Mouse (Mus musculus) cortical plate, adult 2 months (tissue): ENCODE data around the gene Scgb1c1. TPM values are rescaled to one million over a fixed set of nuclear protein-coding genes. Genes with fewer than 3 reads are reported as not detected.
"Not testable (repeated sequence)": the region's sequence is repeated elsewhere in the genome, so short reads cannot be mapped to it uniquely, and the experiment has no call there.

ENCODE experiments used
- H3K27ac ChIP-seq: fragments of 200-500 bp; 2 replicates; pipeline ENCODE4 v1.5.1; 2012; ENCODE audit warnings: low read length, control low read depth, inconsistent platforms; ENCODE audit not compliant: insufficient read depth
- H3K4me1 ChIP-seq: fragments of 200-500 bp; 2 replicates; pipeline ENCODE4 v1.6.1; 2011; ENCODE audit warnings: low read length; ENCODE audit not compliant: control insufficient read depth, insufficient read depth
- H3K4me3 ChIP-seq: fragments of 200-500 bp; 2 replicates; pipeline ENCODE4 v1.5.1; 2011; ENCODE audit warnings: mild to moderate bottlenecking, low read length, control low read depth; ENCODE audit not compliant: insufficient read depth
- CTCF ChIP-seq: fragments of 200-500 bp; IDR thresholded peaks from 2 replicates; pipeline ENCODE4 v1.5.1; 2011; ENCODE audit warnings: mild to moderate bottlenecking, control low read depth, low read length; ENCODE audit not compliant: insufficient read depth; ENCODE audit errors: extremely low read depth
- POLR2A ChIP-seq: fragments of 200-500 bp; IDR thresholded peaks from 2 replicates; pipeline ENCODE4 v1.6.1; 2011; ENCODE audit warnings: mild to moderate bottlenecking, low read length, control low read depth; ENCODE audit not compliant: insufficient read depth; ENCODE audit errors: extremely low read depth
- polyA plus RNA-seq: library from polyadenylated mRNA; depleted of rRNA; stranded (reverse); fragments of >200 nt; gene quantifications from 2 replicates; pipeline ENCODE4 v1.2.3, GENCODE M21; 2012; rRNA removed

The Scgb1c1 gene
- polyA plus RNA-seq, 1 experiment: not detected

DNA sequence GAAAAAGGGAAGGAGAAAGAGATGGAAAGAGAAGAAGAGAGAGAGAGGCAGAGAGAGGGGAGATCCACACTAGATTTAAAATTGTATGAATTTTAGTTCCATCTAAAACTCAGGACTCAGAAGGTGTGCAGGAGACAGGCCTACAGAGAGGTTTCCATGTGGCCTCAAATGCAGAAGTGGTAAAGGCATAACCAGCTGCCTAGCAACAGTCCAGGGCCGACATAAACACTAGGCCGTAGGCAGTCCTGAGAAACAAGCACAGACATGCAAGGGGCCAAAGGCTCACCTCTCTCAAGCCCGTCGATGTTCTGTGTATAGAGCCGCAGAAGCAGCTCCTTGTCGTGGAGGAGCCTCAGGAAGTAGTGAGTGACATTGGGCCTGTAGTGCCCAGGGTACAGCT, 32.0 kb downstream of the Scgb1c1 start:
- no peak overlapping the region for H3K4me3 ChIP-seq
- no peak overlapping the region for H3K27ac ChIP-seq
- TF ChIP-seq CTCF: no peak
- TF ChIP-seq POLR2A: no peak
- no peaks in the 10 kb centered on the region for H3K4me1 ChIP-seq

DNA sequence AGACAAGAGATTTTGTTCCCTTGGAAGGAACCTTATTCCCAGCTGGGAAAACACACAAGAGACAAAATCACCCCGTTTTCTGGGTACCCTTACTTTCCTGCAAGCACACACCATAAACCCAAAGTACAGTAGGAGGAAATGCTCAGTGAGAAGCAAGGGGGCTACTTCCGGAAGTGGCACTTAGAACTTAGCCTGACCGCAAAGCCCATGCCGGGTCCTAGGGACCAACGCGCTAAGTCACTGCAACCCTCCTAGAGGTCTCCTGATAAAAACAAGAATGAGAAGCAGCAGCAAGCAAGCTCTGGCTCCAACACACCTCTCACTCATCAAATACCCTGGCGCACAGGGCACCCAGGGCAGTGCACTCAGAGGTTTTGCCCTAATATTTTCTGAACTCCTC, 34.0 kb downstream of the Scgb1c1 start:
- TF ChIP-seq CTCF (no peak), POLR2A (no peak)
- Histone ChIP-seq H3K4me3 (no peak overlapping the region), H3K27ac (no peak overlapping the region)

DNA sequence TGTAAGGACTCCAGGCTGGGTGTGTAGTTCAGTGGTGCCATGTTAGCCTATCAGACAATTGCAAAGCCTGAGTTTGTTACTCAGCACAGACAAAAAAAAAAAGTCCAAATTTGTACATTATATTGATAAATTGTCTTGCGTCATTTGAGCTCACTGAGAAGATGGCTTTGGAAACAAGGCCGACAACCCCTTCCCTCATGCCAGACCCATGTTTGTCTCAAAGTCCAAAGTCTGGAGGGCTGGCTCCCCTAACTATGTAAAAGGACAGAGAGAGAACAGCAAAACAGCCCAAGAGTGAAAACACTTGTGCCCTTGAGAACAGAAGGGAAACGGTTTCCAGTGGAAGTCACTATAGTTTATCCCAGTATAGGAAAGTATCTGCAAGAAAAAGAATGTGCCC, 35.1 kb downstream of the Scgb1c1 start:
- Histone ChIP-seq H3K4me3 (no peak overlapping the region; the same call in 1 of the 2 replicates), H3K4me1 (peaks cover 2% of the 10 kb centered on the region; the same call in 1 of the 2 replicates), H3K27ac (no peak overlapping the region)
- TF ChIP-seq CTCF (no peak), POLR2A (no peak)

More for the DNA sequence above, 34.0 kb downstream of the Scgb1c1 start:
- H3K4me1 ChIP-seq: peaks cover 2% of the 10 kb centered on the region; the same call in 1 of the 2 replicates

DNA sequence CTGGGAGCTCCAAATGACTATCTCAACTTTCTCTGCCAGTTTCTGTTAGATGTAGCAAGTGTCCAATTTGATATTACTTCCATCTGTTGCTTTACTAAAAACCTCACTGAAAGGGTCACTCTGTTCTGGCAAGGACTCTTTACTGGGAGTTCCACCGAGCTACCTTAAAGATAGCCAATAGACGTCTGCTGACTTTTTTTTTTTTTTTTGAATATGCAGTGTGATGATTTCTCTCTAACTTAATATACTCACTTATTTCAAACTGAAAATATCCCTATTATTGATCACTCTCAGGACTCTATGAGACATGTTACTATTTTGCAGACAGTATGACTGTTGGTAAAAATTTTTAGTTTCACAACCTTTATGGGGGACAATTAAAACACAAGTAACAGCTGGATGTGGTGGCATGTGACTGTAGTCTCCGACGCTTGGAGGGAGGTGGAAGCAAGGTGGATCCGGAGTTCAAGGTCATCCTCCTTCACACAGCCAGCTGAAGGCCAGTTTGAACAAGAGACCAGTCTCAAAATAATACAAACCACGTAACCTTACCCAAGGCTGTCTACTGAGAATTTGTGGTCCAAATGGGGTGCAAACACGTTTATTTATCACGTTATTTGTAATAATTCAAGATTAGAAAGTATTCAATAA, 35.6 kb downstream of the Scgb1c1 start:
- TF ChIP-seq POLR2A: no peak
- no peak for TF ChIP-seq CTCF
- Histone ChIP-seq H3K4me3 (peak overlapping the region; percentile 68), H3K4me1 (peaks cover 2% of the 10 kb centered on the region; the same call in 1 of the 2 replicates), H3K27ac (no peak overlapping the region)

DNA sequence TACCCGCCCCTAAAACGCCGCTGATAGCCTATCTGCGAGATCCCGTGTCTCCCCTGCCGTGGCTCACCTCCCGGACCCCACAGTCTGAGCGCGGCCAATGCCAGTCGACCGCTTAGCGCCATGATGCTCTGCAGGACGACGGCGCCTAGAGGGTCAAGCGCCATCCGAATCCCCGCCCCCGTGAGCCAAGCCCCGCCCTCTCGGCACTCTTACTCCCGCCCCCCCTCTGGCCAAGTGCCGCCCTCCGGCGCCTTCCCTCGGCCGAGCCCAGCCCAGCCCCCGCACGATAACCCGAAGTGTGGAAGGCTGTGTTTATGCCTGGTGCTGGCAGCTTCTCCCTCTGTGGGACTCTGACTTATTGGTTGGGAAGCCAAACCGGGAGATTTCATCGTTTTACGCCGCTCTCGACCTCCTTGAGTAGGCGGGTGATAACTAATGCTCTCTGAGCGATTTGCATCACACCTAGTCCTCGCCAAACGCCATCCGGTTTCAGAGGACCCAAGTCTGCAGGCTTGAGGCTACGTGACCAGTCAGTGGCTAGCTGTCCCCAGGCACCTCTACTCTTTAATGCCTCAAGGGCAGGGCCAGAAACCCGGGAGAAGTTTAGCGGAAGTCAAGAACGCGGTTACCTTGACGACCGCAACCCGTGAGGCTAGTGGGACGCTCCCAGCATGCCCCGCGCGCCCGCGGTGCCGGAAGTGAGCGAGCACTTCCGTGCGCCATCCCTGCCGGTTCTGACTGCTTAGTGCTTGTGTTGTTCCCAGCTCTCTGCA, 36.5 kb downstream of the Scgb1c1 start, which contains the start of the genes Psmd13 and Sirt3:
Gene Psmd13 (plus strand): TSS at position 273 of the 773 bp plus-strand sequence.
Gene Sirt3 (minus strand): TSS at position 614 of the 773 bp plus-strand sequence.
- Histone ChIP-seq H3K4me3 (peak within 1 kb of the TSS; percentile 68), H3K27ac (peak within 1 kb of the TSS; percentile 13; the same call in 1 of the 2 replicates), H3K4me1 (peaks cover 2% of the 10 kb centered on the region; the same call in 1 of the 2 replicates)
- TF ChIP-seq CTCF (no peak), POLR2A (peak; percentile 76)

DNA sequence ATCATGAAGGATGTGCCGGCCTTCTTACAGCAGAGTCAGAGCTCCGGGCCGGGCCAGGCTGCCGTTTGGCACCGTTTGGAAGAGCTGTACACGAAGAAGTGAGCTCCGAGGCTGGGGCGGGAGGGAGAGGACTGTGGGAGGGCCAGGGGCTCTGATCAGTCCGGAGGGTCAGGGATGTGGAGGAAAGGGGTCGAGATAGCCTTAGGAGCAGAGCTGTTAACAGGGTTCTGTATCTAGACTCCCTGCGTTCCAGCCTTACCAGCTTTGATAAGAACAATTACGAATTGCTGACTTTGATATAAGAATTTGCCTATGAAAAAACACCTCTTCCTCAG, 37.1 kb downstream of the Scgb1c1 start:
- H3K4me3 ChIP-seq: peak overlapping the region; percentile 68
- TF ChIP-seq CTCF: no peak
- no peak for TF ChIP-seq POLR2A
- H3K4me1 ChIP-seq: peaks cover 2% of the 10 kb centered on the region; the same call in 1 of the 2 replicates
- H3K27ac ChIP-seq: no peak overlapping the region

DNA sequence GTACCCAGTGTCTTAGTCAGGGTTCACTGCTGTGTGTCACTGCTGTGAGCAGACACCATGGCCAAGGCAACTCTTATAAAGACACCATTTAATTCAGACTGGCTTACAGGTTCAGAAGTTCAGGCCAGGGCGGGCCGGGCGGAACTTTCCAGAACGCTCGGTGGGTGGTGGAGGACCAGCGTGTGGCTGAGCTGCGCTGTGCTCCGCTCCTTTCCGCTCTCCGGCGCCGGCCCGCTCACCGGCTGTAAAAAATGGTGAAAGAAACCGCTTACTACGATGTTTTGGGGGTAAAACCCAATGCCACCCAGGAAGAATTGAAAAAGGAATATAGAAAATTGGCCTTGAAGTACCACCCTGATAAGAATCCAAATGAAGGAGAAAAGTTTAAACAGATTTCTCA, 45.3 kb downstream of the Scgb1c1 start:
- H3K27ac ChIP-seq, H3K4me3 ChIP-seq, H3K4me1 ChIP-seq: not testable (repeated sequence)

DNA sequence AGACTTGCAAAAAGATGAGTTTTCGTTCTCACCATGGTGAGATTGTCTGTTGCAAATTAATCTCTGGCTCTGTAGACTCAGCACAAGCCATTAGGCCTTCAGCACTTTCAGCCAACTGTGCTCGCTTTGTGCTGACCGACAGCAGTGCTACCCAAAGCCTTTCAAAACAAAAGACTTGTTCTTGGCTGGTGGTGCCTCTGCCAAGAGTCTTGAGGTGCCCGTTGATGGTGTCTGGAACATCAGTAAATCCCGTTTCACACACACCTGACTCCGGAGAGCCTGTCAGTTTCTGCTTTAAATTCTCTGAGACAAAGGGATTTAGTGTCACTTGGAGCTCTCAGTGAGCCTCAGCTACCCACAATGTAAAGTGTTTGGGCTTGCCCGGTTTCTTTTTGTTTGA, 48.7 kb downstream of the Scgb1c1 start:
- TF ChIP-seq CTCF: no peak
- no peak for TF ChIP-seq POLR2A
- H3K4me3 ChIP-seq: no peak overlapping the region
- H3K4me1 ChIP-seq: no peaks in the 10 kb centered on the region

DNA sequence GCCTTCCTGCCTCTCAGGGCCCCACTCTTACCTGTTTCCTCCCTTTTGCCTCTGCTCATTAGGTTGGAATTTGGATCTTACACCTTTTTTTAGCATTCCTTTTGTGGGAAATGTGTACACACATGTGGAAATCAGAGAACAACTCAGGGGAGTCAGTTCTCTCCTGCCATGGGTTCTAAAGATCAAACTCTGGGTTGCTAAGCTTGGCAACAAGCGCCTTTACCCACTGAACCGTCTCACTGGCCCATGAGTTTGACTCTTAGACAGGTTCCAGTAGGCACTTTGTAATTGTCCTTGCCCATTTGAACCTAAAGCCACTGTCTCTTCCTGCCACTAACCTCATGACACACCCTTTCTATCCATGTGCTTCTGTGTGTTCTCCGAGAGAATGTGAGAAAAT, 49.3 kb downstream of the Scgb1c1 start:
- TF ChIP-seq POLR2A: no peak
- no peak for TF ChIP-seq CTCF
- Histone ChIP-seq H3K4me1 (no peaks in the 10 kb centered on the region), H3K27ac (no peak overlapping the region), H3K4me3 (no peak overlapping the region)

More for the DNA sequence above, 48.7 kb downstream of the Scgb1c1 start:
- no peak overlapping the region for H3K27ac ChIP-seq

Other genes with a start within 250 kb of the Scgb1c1 start
- gene Olfr46, start 244.3 kb upstream of the Scgb1c1 start, polyA plus RNA-seq: 0.02 and 0.08 TPM in 2 replicates
- gene Olfr61, start 216.6 kb upstream of the Scgb1c1 start, polyA plus RNA-seq: not detected in 2 replicates
- not detected in 2 replicates for gene Olfr53, start 199.1 kb upstream of the Scgb1c1 start, polyA plus RNA-seq
- gene Olfr539, start 185.6 kb upstream of the Scgb1c1 start, polyA plus RNA-seq: 0.04 and 0.11 TPM in 2 replicates
- not detected in 2 replicates for gene Olfr45, start 163.6 kb upstream of the Scgb1c1 start, polyA plus RNA-seq
- not detected in 2 replicates for gene Olfr541, start 148.3 kb upstream of the Scgb1c1 start, polyA plus RNA-seq
- gene Cyp2e1, start 81.8 kb upstream of the Scgb1c1 start, polyA plus RNA-seq: 0.15 and 0.23 TPM in 2 replicates
- gene Syce1, start 57.7 kb upstream of the Scgb1c1 start, polyA plus RNA-seq: 0.74 and 1.0 TPM in 2 replicates
- 17.5 and 21.4 TPM in 2 replicates for gene Zfp941, start 23.4 kb upstream of the Scgb1c1 start, polyA plus RNA-seq
- 3.4 and 4.1 TPM in 2 replicates for gene Urah, start 10.5 kb upstream of the Scgb1c1 start, polyA plus RNA-seq
- 0.32 and 0.46 TPM in 2 replicates for gene Odf3, start 2.3 kb downstream of the Scgb1c1 start, polyA plus RNA-seq
- 0.19 and 0.46 TPM in 2 replicates for gene Gm45785, start 10.8 kb downstream of the Scgb1c1 start, polyA plus RNA-seq
- gene Ric8a, start 11.4 kb downstream of the Scgb1c1 start, polyA plus RNA-seq: 79.5 and 89.3 TPM in 2 replicates
- 34.3 and 38.3 TPM in 2 replicates for gene Bet1l, start 12.0 kb downstream of the Scgb1c1 start, polyA plus RNA-seq
- 96.6 and 103 TPM in 2 replicates for gene Psmd13, start 36.4 kb downstream of the Scgb1c1 start, polyA plus RNA-seq
- gene Sirt3, start 36.8 kb downstream of the Scgb1c1 start, polyA plus RNA-seq: 153 and 158 TPM in 2 replicates
- gene Cox8b, start 54.9 kb downstream of the Scgb1c1 start, polyA plus RNA-seq: 1.2 and 1.3 TPM in 2 replicates
- 0.44 and 0.54 TPM in 2 replicates for gene Nlrp6, start 75.4 kb downstream of the Scgb1c1 start, polyA plus RNA-seq
- gene Pgghg, start 95.8 kb downstream of the Scgb1c1 start, polyA plus RNA-seq: 8.0 and 8.5 TPM in 2 replicates
- 0.15 TPM in 1 of 2 replicates, not detected in the other for gene Ifitm5, start 104.7 kb downstream of the Scgb1c1 start, polyA plus RNA-seq
- gene Gm45717, start 110.4 kb downstream of the Scgb1c1 start, polyA plus RNA-seq: not detected in 2 replicates
- 47.7 and 48.0 TPM in 2 replicates for gene Ifitm2, start 110.4 kb downstream of the Scgb1c1 start, polyA plus RNA-seq
- gene Ifitm1, start 121.7 kb downstream of the Scgb1c1 start, polyA plus RNA-seq: 22.0 and 28.5 TPM in 2 replicates
- gene Ifitm3, start 165.2 kb downstream of the Scgb1c1 start, polyA plus RNA-seq: 50.4 and 59.6 TPM in 2 replicates
- 0.74 and 1.3 TPM in 2 replicates for gene Ifitm6, start 172.4 kb downstream of the Scgb1c1 start, polyA plus RNA-seq
- not detected in 2 replicates for gene Gm17387, start 183.6 kb downstream of the Scgb1c1 start, polyA plus RNA-seq
- 109 and 125 TPM in 2 replicates for gene B4galnt4, start 215.6 kb downstream of the Scgb1c1 start, polyA plus RNA-seq
- 0.06 and 0.15 TPM in 2 replicates for gene Pkp3, start 232.7 kb downstream of the Scgb1c1 start, polyA plus RNA-seq